Mouse (Mus musculus) lung, embryonic 16.5 days (tissue): ENCODE measurements around the gene Gm20716. TPM values are rescaled to one million over a fixed set of nuclear protein-coding genes. Genes with fewer than 3 reads are reported as not detected.

Experiments used
- ATAC-seq: fragments of 200-750 bp; cut with Nextera tagmentation; 2 replicates; pipeline ENCODE4 v1.8.0; 2017; ENCODE audit warnings: low read depth, mild to moderate bottlenecking, moderate library complexity
- H3K27ac ChIP-seq: fragments of 300-500 bp; sonication (generic); 2 replicates; pipeline ENCODE4 v1.5.1; 2014; ENCODE audit warnings: mild to moderate bottlenecking, control low read depth, low read length
- H3K27me3 ChIP-seq: fragments of 300-500 bp; sonication (generic); 2 replicates; pipeline ENCODE4 v1.6.1; 2014; ENCODE audit warnings: low read depth, low read length, mixed read lengths; ENCODE audit not compliant: control insufficient read depth, insufficient read depth
- H3K36me3 ChIP-seq: fragments of 300-500 bp; sonication (generic); 2 replicates; pipeline ENCODE4 v1.6.1; 2014; ENCODE audit warnings: low read length; ENCODE audit not compliant: control insufficient read depth, insufficient read depth
- H3K4me1 ChIP-seq: fragments of 300-500 bp; sonication (generic); replicated peaks from 2 replicates; pipeline ENCODE4 v1.6.1; 2014; ENCODE audit warnings: low read length, mixed read lengths; ENCODE audit not compliant: control insufficient read depth, insufficient read depth
- H3K4me2 ChIP-seq: fragments of 300-500 bp; sonication (generic); 2 replicates; pipeline ENCODE4 v1.6.1; 2014; ENCODE audit warnings: low read depth, low read length, control low read depth
- H3K4me3 ChIP-seq: fragments of 300-500 bp; sonication (generic); 2 replicates; pipeline ENCODE4 v1.5.1; 2014; ENCODE audit warnings: mild to moderate bottlenecking, low read length, control low read depth
- H3K9ac ChIP-seq: fragments of 300-500 bp; sonication (generic); 2 replicates; pipeline ENCODE4 v1.6.1; 2014; ENCODE audit warnings: low read length, control low read depth
- H3K9me3 ChIP-seq: fragments of 300-500 bp; sonication (generic); 2 replicates; pipeline ENCODE4 v1.6.1; 2016; ENCODE audit warnings: low read length; ENCODE audit not compliant: control insufficient read depth
- WGBS: fragments of 180-500 bp; shearing (Covaris S2); extraction: QIAGEN DNeasy Blood & Tissue Kit; methylation state at CpG from one replicate; pipeline ENCODE4 v1.1.7; 2014; 5-methylcytosine and 5-hydroxymethylcytosine counted together
- polyA plus RNA-seq: library from polyadenylated mRNA; unstranded; fragments of >200 nt; fragmentation: Nextera tagmentation; extraction: Ambion mirVana; gene quantifications from 2 replicates; pipeline ENCODE4 v1.2.1, GENCODE M21; 2015

Gm20716 gene
- polyA plus RNA-seq, 1 experiment from 2014 or later, result 14.7 TPM

GRCm38 (mm10) chr2:168253822-168254221, 23.7 kb upstream of the Gm20716 start:
- Histone ChIP-seq H3K4me3 (no peak overlapping the region), H3K27me3 (no peaks in the 10 kb centered on the region), H3K9me3 (no peaks in the 10 kb centered on the region), H3K27ac (no peak overlapping the region), H3K4me1 (no peaks in the 10 kb centered on the region), H3K9ac (no peak overlapping the region), H3K36me3 (no peaks in the 10 kb centered on the region), H3K4me2 (no peak overlapping the region)
- ATAC-seq, result no peak
- 18% methylated on average over 7 of the region's 7 CpGs for WGBS

GRCm38 (mm10) chr2:168252639-168253292, 22.6 kb upstream of the Gm20716 start:
- WGBS, result 13% methylated on average over 16 of the region's 16 CpGs
- no peaks in the 10 kb centered on the region for H3K27me3 ChIP-seq
- no peak overlapping the region for H3K9ac ChIP-seq
- H3K4me3 ChIP-seq, result no peak overlapping the region
- no peaks in the 10 kb centered on the region for H3K9me3 ChIP-seq
- no peaks in the 10 kb centered on the region for H3K4me1 ChIP-seq
- 0 out of 2 replicates have a peak overlapping the region, but pooled peaks have one; percentile 0 for H3K4me2 ChIP-seq
- H3K27ac ChIP-seq, result no peak overlapping the region
- peak; percentile 57; the same call in 1 of the 2 replicates for ATAC-seq
- no peaks in the 10 kb centered on the region for H3K36me3 ChIP-seq

- no peak overlapping the region for H3K27ac ChIP-seq
Measured at GRCm38 (mm10) chr2:168250270-168250669, 20.1 kb upstream of the Gm20716 start.

GRCm38 (mm10) chr2:168248856-168249245, 18.7 kb upstream of the Gm20716 start:
- no peaks in the 10 kb centered on the region for H3K36me3 ChIP-seq
- H3K9me3 ChIP-seq, result no peaks in the 10 kb centered on the region
- H3K4me1 ChIP-seq, result no peaks in the 10 kb centered on the region
- H3K9ac ChIP-seq, result no peak overlapping the region
- H3K4me3 ChIP-seq, result no peak overlapping the region
- H3K27ac ChIP-seq, result no peak overlapping the region
- ATAC-seq, result no peak
- H3K27me3 ChIP-seq, result no peaks in the 10 kb centered on the region
- WGBS, result 15% methylated on average over 2 of the region's 2 CpGs
- H3K4me2 ChIP-seq, result no peak overlapping the region

More at GRCm38 (mm10) chr2:168250270-168250669, 20.1 kb upstream of the Gm20716 start:
- 14% methylated on average over 8 of the region's 8 CpGs for WGBS
- Histone ChIP-seq H3K4me2 (no peak overlapping the region), H3K4me3 (no peak overlapping the region), H3K9ac (no peak overlapping the region), H3K27me3 (no peaks in the 10 kb centered on the region), H3K36me3 (no peaks in the 10 kb centered on the region), H3K9me3 (no peaks in the 10 kb centered on the region), H3K4me1 (no peaks in the 10 kb centered on the region)
- ATAC-seq, result no peak

- Histone ChIP-seq H3K36me3 (no peaks in the 10 kb centered on the region), H3K4me1 (no peaks in the 10 kb centered on the region), H3K9me3 (no peaks in the 10 kb centered on the region), H3K4me3 (no peak overlapping the region), H3K9ac (no peak overlapping the region), H3K4me2 (no peak overlapping the region), H3K27ac (no peak overlapping the region), H3K27me3 (no peaks in the 10 kb centered on the region)
- 71% methylated on average over 8 of the region's 8 CpGs for WGBS
- ATAC-seq, result no peak
Measured at GRCm38 (mm10) chr2:168248167-168248855, 18.1 kb upstream of the Gm20716 start.

- Histone ChIP-seq H3K4me1 (no peaks in the 10 kb centered on the region), H3K9ac (no peak overlapping the region), H3K27ac (no peak overlapping the region), H3K27me3 (no peaks in the 10 kb centered on the region), H3K36me3 (no peaks in the 10 kb centered on the region), H3K4me2 (no peak overlapping the region), H3K9me3 (no peaks in the 10 kb centered on the region), H3K4me3 (no peak overlapping the region)
- 29% methylated on average over 8 of the region's 8 CpGs for WGBS
- ATAC-seq, result no peak
Measured at GRCm38 (mm10) chr2:168245571-168245970, 15.4 kb upstream of the Gm20716 start.

- Histone ChIP-seq H3K4me1 (no peaks in the 10 kb centered on the region), H3K27me3 (no peaks in the 10 kb centered on the region), H3K9me3 (peaks cover 2% of the 10 kb centered on the region; the same call in 1 of the 2 replicates), H3K36me3 (no peaks in the 10 kb centered on the region), H3K4me3 (no peak overlapping the region), H3K4me2 (no peak overlapping the region), H3K27ac (no peak overlapping the region), H3K9ac (no peak overlapping the region)
- 77% methylated on average over 4 of the region's 4 CpGs for WGBS
- no peak for ATAC-seq
Measured at GRCm38 (mm10) chr2:168243278-168243677, 13.1 kb upstream of the Gm20716 start.

GRCm38 (mm10) chr2:168242841-168243240, 12.7 kb upstream of the Gm20716 start:
- Histone ChIP-seq H3K4me1 (no peaks in the 10 kb centered on the region), H3K9me3 (peaks cover 4% of the 10 kb centered on the region; the same call in 1 of the 2 replicates), H3K4me2 (no peak overlapping the region), H3K36me3 (no peaks in the 10 kb centered on the region), H3K9ac (no peak overlapping the region), H3K27ac (no peak overlapping the region), H3K27me3 (no peaks in the 10 kb centered on the region), H3K4me3 (no peak overlapping the region)
- ATAC-seq, result peak; percentile 23; the same call in 1 of the 2 replicates

GRCm38 (mm10) chr2:168238335-168238734, 8.2 kb upstream of the Gm20716 start:
- Histone ChIP-seq H3K27ac (no peak overlapping the region), H3K4me3 (no peak overlapping the region), H3K9me3 (peaks cover 4% of the 10 kb centered on the region; the same call in 1 of the 2 replicates), H3K4me1 (no peaks in the 10 kb centered on the region), H3K36me3 (peaks cover 6% of the 10 kb centered on the region; the same call in 1 of the 2 replicates), H3K9ac (no peak overlapping the region), H3K27me3 (no peaks in the 10 kb centered on the region), H3K4me2 (no peak overlapping the region)
- WGBS, result 85% methylated on average over 4 of the region's 4 CpGs
- ATAC-seq, result no peak
